Mouse (Mus musculus): ENCODE measurements around the gene Ctss. TPM values are rescaled to one million over a fixed set of nuclear protein-coding genes. Genes with fewer than 3 reads are reported as not detected.

The Ctss gene
- polyA plus RNA-seq, 1 experiment from 2014 or later = 11.0 TPM

GRCm38 (mm10) chr3:95520100-95520499, 6.5 kb upstream of the Ctss start:
- H3K9ac ChIP-seq (replicated peaks; ENCODE audit: low read length) = no peak overlapping the region
- no peaks in the 10 kb centered on the region for H3K4me1 ChIP-seq (ENCODE audit: control insufficient read depth, insufficient read depth, low read length)
- no peaks in the 10 kb centered on the region for H3K9me3 ChIP-seq (replicated peaks; ENCODE audit: control insufficient read depth, low read length)
- H3K27me3 ChIP-seq (ENCODE audit: control insufficient read depth, insufficient read depth, low read length) = no peaks in the 10 kb centered on the region
- no peak overlapping the region for H3K4me2 ChIP-seq (ENCODE audit: low read depth, low read length)
- WGBS = 85% methylated on average over 3 of the region's 3 CpGs
- DNase-seq (ENCODE audit: low spot score) (no peak), ATAC-seq (replicated peaks; ENCODE audit: insufficient number of reproducible peaks, low FRiP score, low TSS enrichment, low read depth) (no peak)
- no peak overlapping the region for H3K27ac ChIP-seq (replicated peaks; ENCODE audit: low read depth, low read length)
- H3K36me3 ChIP-seq (replicated peaks; ENCODE audit: control insufficient read depth, insufficient read depth, low read depth, low read length) = no peaks in the 10 kb centered on the region
- H3K4me3 ChIP-seq (ENCODE audit: low read depth, low read length) = no peak overlapping the region

DNA sequence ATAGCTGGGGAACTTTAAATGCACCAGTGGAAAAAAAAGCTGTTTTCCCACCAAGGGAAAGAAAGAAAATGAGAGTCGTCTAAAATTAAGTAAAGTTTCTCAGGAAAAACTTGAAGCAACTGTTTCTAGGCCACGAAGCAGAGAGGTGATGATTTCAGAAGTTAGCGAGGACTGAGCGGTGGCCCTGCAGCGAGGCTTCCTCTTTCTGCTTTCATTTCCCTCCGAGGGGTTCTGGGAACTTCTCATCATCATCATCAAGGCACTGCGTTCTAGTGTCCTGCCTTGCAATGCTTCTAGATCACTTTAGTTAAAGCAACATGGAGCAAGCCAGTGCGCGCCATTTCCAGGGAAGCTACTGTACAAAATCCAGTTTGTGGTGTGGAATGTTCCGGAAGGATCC, 5.4 kb upstream of the Ctss start:
- no peaks in the 10 kb centered on the region for H3K9me3 ChIP-seq (replicated peaks; ENCODE audit: control insufficient read depth, low read length)
- H3K36me3 ChIP-seq (replicated peaks; ENCODE audit: control insufficient read depth, insufficient read depth, low read depth, low read length) = no peaks in the 10 kb centered on the region
- H3K4me2 ChIP-seq (ENCODE audit: low read depth, low read length) = no peak overlapping the region
- H3K9ac ChIP-seq (replicated peaks; ENCODE audit: low read length) = no peak overlapping the region
- whole genome bisulfite sequencing = 88% methylated on average over 10 of the region's 10 CpGs
- no peak overlapping the region for H3K4me3 ChIP-seq (ENCODE audit: low read depth, low read length)
- DNase-seq (ENCODE audit: low spot score) (no peak), ATAC-seq (replicated peaks; ENCODE audit: insufficient number of reproducible peaks, low FRiP score, low TSS enrichment, low read depth) (no peak)
- no peaks in the 10 kb centered on the region for H3K27me3 ChIP-seq (ENCODE audit: control insufficient read depth, insufficient read depth, low read length)
- no peak overlapping the region for H3K27ac ChIP-seq (replicated peaks; ENCODE audit: low read depth, low read length)
- no peaks in the 10 kb centered on the region for H3K4me1 ChIP-seq (ENCODE audit: control insufficient read depth, insufficient read depth, low read length)

DNA sequence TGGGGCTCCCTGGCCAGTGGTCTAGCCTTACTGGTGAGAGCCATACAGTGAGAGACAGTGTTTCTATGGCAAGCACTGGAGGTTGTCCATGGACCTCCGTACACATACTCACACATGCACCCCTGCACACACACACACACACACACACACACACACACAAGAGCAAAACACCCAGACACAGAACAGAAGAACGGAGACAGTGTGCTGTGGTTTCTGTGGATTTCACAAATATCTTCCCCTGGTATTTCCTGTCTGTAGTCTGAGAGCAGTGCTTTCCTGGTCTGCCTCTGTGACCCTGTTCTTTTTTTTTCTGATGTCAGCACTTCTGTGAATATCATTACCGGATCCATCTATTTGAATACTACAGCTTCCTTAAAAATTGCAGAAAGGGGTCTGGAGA, 2.9 kb upstream of the Ctss start:
- Histone ChIP-seq H3K27me3 (ENCODE audit: control insufficient read depth, insufficient read depth, low read length) (no peaks in the 10 kb centered on the region), H3K36me3 (replicated peaks; ENCODE audit: control insufficient read depth, insufficient read depth, low read depth, low read length) (no peaks in the 10 kb centered on the region), H3K9ac (replicated peaks; ENCODE audit: low read length) (no peak overlapping the region), H3K4me3 (ENCODE audit: low read depth, low read length) (no peak overlapping the region), H3K27ac (replicated peaks; ENCODE audit: low read depth, low read length) (no peak overlapping the region), H3K4me2 (ENCODE audit: low read depth, low read length) (no peak overlapping the region), H3K4me1 (ENCODE audit: control insufficient read depth, insufficient read depth, low read length) (no peaks in the 10 kb centered on the region), H3K9me3 (replicated peaks; ENCODE audit: control insufficient read depth, low read length) (no peaks in the 10 kb centered on the region)
- ATAC-seq (replicated peaks; ENCODE audit: insufficient number of reproducible peaks, low FRiP score, low TSS enrichment, low read depth) (no peak), DNase-seq (ENCODE audit: low spot score) (no peak)
- 64% methylated on average over 3 of the region's 3 CpGs for WGBS

GRCm38 (mm10) chr3:95524673-95525072, 1.9 kb upstream of the Ctss start:
- H3K9me3 ChIP-seq (replicated peaks; ENCODE audit: control insufficient read depth, low read length) = no peaks in the 10 kb centered on the region
- WGBS = 71% methylated on average over 2 of the region's 2 CpGs
- ATAC-seq (replicated peaks; ENCODE audit: insufficient number of reproducible peaks, low FRiP score, low TSS enrichment, low read depth) = no peak
- H3K9ac ChIP-seq (replicated peaks; ENCODE audit: low read length) = no peak overlapping the region
- H3K4me1 ChIP-seq (ENCODE audit: control insufficient read depth, insufficient read depth, low read length) = no peaks in the 10 kb centered on the region
- H3K36me3 ChIP-seq (replicated peaks; ENCODE audit: control insufficient read depth, insufficient read depth, low read depth, low read length) = no peaks in the 10 kb centered on the region
- no peak for DNase-seq (ENCODE audit: low spot score)
- no peak overlapping the region for H3K4me3 ChIP-seq (ENCODE audit: low read depth, low read length)
- H3K27ac ChIP-seq (replicated peaks; ENCODE audit: low read depth, low read length) = no peak overlapping the region
- no peaks in the 10 kb centered on the region for H3K27me3 ChIP-seq (ENCODE audit: control insufficient read depth, insufficient read depth, low read length)
- no peak overlapping the region for H3K4me2 ChIP-seq (ENCODE audit: low read depth, low read length)

DNA sequence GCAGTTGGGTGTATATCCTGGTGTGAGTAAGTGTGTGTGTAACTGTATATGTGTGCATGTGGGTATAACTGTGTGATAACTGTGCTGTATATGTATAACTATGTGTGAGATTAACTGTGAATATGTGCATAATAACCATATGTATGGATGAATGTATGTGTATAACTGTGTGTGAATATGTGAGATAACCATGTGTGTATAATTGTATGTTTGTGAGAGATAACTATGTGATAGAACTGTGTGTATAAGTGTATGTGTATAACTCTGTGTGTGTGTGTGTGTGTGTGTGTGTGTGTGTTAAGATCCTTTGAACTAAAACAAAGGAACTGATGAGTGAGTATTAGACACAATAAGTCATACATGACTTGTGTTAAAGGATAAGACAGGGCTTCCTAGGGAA, 475 bp upstream of the Ctss start:
- Histone ChIP-seq H3K9me3 (replicated peaks; ENCODE audit: control insufficient read depth, low read length) (no peaks in the 10 kb centered on the region), H3K4me1 (ENCODE audit: control insufficient read depth, insufficient read depth, low read length) (no peaks in the 10 kb centered on the region), H3K36me3 (replicated peaks; ENCODE audit: control insufficient read depth, insufficient read depth, low read depth, low read length) (no peaks in the 10 kb centered on the region), H3K4me3 (ENCODE audit: low read depth, low read length) (no peak overlapping the region), H3K27ac (replicated peaks; ENCODE audit: low read depth, low read length) (no peak overlapping the region), H3K9ac (replicated peaks; ENCODE audit: low read length) (no peak overlapping the region), H3K4me2 (ENCODE audit: low read depth, low read length) (no peak overlapping the region), H3K27me3 (ENCODE audit: control insufficient read depth, insufficient read depth, low read length) (no peaks in the 10 kb centered on the region)
- DNase-seq (ENCODE audit: low spot score) (no peak), ATAC-seq (replicated peaks; ENCODE audit: insufficient number of reproducible peaks, low FRiP score, low TSS enrichment, low read depth) (no peak)

GRCm38 (mm10) chr3:95529814-95530213, 3.2 kb downstream of the Ctss start:
- no peaks in the 10 kb centered on the region for H3K4me1 ChIP-seq (ENCODE audit: control insufficient read depth, insufficient read depth, low read length)
- ATAC-seq (replicated peaks; ENCODE audit: insufficient number of reproducible peaks, low FRiP score, low TSS enrichment, low read depth) = no peak

DNA sequence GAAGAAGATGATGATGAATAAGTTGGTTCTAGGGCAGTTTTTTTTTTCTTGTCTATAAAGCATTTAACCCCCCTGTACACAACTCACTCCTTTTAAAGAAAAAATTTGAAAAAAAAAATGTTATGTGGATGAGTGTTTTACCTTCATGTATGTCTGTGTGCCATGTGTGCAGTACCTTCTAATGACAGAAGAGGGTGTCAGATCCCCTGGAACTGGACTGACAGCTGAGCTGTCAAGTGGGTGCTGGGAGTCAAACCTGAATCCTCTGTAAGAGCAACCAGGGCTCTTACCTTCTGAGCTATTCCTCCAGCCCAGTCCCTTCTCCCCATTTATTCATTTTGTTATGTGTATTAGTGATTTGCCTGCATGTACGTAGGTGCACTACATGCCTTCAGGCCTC, 4.4 kb downstream of the Ctss start:
- ATAC-seq (replicated peaks; ENCODE audit: insufficient number of reproducible peaks, low FRiP score, low TSS enrichment, low read depth) (no peak), DNase-seq (ENCODE audit: low spot score) (no peak)
- H3K4me1 ChIP-seq (ENCODE audit: control insufficient read depth, insufficient read depth, low read length) = no peaks in the 10 kb centered on the region
- H3K9me3 ChIP-seq (replicated peaks; ENCODE audit: control insufficient read depth, low read length) = no peaks in the 10 kb centered on the region
- no peak overlapping the region for H3K9ac ChIP-seq (replicated peaks; ENCODE audit: low read length)
- no peak overlapping the region for H3K27ac ChIP-seq (replicated peaks; ENCODE audit: low read depth, low read length)
- WGBS = 91% methylated on average over 1 of the region's 1 CpGs
- no peaks in the 10 kb centered on the region for H3K27me3 ChIP-seq (ENCODE audit: control insufficient read depth, insufficient read depth, low read length)
- H3K36me3 ChIP-seq (replicated peaks; ENCODE audit: control insufficient read depth, insufficient read depth, low read depth, low read length) = no peaks in the 10 kb centered on the region; the same call in 1 of the 2 replicates
- H3K4me2 ChIP-seq (ENCODE audit: low read depth, low read length) = no peak overlapping the region
- H3K4me3 ChIP-seq (ENCODE audit: low read depth, low read length) = no peak overlapping the region

More at GRCm38 (mm10) chr3:95529814-95530213, 3.2 kb downstream of the Ctss start:
- Histone ChIP-seq H3K4me3 (ENCODE audit: low read depth, low read length) (no peak overlapping the region), H3K27ac (replicated peaks; ENCODE audit: low read depth, low read length) (no peak overlapping the region), H3K4me2 (ENCODE audit: low read depth, low read length) (no peak overlapping the region), H3K27me3 (ENCODE audit: control insufficient read depth, insufficient read depth, low read length) (no peaks in the 10 kb centered on the region), H3K9me3 (replicated peaks; ENCODE audit: control insufficient read depth, low read length) (no peaks in the 10 kb centered on the region), H3K36me3 (replicated peaks; ENCODE audit: control insufficient read depth, insufficient read depth, low read depth, low read length) (no peaks in the 10 kb centered on the region), H3K9ac (replicated peaks; ENCODE audit: low read length) (no peak overlapping the region)
- no peak for DNase-seq (ENCODE audit: low spot score)
- 90% methylated on average over 6 of the region's 6 CpGs for WGBS

DNA sequence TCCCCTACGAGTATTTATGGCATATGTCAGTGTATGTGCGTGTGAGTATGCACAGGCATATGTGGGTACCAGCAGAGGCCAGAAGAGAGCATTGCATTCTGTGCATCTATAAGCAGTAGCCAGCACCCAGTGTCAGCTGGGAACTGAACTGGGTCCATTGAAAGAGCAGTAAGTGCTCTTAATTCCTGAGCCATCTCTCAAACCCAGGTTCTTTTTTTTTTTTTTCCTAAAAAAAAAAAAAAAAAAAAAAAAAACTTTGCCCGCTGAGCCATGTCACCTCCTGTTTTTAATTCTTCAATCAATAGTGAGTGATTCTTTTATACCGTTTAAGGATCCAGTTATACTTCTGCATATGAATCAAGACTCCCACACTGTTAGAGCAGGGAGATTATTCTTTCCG, 6.8 kb downstream of the Ctss start:
- WGBS = 86% methylated on average over 5 of the region's 5 CpGs
- DNase-seq (ENCODE audit: low spot score) (no peak), ATAC-seq (replicated peaks; ENCODE audit: insufficient number of reproducible peaks, low FRiP score, low TSS enrichment, low read depth) (no peak)
- H3K4me1 ChIP-seq (ENCODE audit: control insufficient read depth, insufficient read depth, low read length) = no peaks in the 10 kb centered on the region
- no peak overlapping the region for H3K27ac ChIP-seq (replicated peaks; ENCODE audit: low read depth, low read length)
- H3K4me3 ChIP-seq (ENCODE audit: low read depth, low read length) = no peak overlapping the region
- no peaks in the 10 kb centered on the region; the same call in 1 of the 2 replicates for H3K36me3 ChIP-seq (replicated peaks; ENCODE audit: control insufficient read depth, insufficient read depth, low read depth, low read length)
- no peaks in the 10 kb centered on the region for H3K27me3 ChIP-seq (ENCODE audit: control insufficient read depth, insufficient read depth, low read length)
- no peak overlapping the region for H3K9ac ChIP-seq (replicated peaks; ENCODE audit: low read length)
- H3K4me2 ChIP-seq (ENCODE audit: low read depth, low read length) = no peak overlapping the region
- no peaks in the 10 kb centered on the region for H3K9me3 ChIP-seq (replicated peaks; ENCODE audit: control insufficient read depth, low read length)
